Mouse (Mus musculus) spleen, postnatal 36 days (tissue): Measurements from ENCODE around the gene Entpd3.

ENCODE experiments used
- DNase-seq, 2 experiments: peaks; one replicate each; pipeline ENCODE4 v3.0.0; 2022; ENCODE audit warnings: low spot score in 2 of 2, mixed read lengths in 1 of 2

Entpd3 gene

DNA sequence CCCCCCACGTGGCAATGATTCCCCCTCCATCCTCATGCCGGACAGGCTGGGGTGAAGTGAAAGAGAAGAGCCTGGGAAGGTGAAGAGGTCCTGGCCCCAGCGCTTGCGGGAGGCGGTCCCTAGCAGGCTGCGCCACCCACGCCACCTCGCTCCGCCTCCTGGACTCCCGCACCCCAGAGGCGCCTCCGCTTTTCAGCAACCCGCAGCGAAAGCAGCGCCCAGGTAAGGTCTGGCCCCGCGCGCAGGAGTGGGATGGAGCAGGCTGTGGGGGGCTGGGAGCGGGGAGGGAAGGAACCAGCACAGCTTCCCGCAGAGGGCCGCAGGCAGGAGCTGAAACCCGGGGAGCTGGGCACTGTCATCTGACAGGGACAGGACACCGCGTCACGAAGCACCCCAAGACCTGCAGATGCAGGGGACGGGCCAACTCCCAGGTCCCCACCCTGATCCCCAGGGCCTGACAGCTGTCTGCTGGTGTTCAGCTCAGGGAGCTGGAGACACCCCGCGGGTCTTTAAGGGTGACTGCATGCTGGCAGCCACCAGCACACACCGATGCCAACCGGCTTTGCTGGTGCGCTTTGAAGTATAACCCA lies at the start of gene Entpd3:
TSS of gene Entpd3 (plus strand) at position 157 of the 590 bp plus-strand sequence.
- no peak for DNase-seq

DNA sequence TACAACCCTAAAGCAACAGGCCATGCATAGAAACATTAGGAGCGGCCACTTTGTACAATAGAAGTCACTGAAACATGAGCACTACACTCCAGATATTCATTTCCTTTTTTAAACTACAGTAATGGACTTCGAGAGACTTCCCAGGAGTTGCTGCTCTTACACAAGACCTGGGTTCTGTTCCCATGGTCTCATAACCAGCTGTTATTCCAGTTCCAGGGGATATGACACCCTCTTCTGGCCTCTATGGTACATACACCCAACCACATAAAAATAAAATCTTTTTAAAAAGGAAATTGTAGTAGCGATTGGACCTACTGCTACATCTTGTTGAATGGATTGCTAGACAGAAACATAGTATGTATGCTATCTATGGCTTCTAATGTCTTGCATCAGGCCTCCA lies 48.1 kb upstream of the Entpd3 start:
- DNase-seq: no peak

DNA sequence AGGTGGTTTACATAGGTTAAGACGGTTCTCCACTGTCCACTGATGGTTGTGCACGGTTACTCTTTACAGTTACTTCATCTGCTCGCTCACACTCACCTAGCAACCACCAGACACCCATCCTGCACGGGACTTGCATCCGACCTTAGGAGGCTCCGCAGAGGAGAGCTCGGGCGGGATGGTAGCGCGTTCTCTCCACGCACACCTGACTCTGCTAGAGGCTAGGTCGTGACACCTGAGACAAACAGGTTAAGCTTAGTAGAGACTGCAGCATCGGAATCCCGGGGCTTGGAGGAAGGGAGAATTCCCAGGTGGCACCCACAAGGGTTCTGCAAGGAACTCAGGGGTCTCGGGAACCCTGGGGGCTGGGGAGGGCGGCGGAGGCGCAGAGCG lies 47.6 kb upstream of the Entpd3 start, which contains the start of gene Eif1b:
TSS of gene Eif1b (plus strand) at position 223 of the 390 bp plus-strand sequence.
- peak in 1 of 2 experiments; percentile 15 for DNase-seq

DNA sequence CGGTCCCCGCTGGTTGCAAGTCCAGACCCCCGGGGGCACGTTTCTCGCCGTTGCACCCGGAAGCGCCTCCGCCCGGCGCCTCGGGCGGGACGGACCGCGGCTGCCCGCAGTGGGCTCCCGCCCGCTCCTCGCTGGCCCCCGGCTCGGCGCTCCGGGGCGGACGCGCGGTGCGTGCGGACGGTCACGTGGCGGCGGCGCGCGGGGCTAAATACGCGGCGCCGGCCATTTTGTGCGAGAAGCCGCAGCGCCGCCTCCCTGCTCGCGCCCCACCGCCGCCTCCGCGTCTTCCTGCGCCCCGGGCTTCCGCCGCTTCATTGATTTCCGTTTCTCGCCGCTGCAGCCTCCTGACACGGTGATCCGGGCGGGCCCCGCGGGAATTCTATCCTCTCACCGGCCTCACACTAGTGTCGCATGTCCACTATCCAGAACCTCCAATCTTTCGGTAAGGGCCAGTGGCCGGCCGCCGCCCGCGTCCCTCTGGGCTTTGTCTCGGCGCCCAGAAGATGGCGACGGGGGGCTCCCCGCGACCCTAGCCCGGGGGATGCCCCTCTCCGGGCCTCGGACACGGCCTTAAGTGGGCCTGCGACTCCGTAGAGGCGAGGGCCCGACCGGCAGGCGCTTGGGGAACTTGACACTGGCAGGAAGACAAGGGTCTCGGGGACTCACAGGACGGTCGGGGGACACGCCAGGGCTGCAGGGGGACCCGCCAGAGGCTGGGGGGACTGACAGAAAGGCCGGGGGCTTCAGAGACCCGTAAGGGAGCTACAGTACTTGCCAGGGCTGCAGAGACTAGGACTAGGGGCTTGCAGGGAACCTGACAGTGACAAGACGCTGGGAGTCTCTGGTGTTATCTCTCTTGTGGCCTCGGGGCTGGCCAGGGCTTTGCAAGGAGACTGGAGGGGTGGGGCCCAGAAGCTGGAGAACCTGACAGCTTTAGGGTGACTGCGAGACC lies 46.9 kb upstream of the Entpd3 start:
- DNase-seq: peak; percentile 77 to 79

DNA sequence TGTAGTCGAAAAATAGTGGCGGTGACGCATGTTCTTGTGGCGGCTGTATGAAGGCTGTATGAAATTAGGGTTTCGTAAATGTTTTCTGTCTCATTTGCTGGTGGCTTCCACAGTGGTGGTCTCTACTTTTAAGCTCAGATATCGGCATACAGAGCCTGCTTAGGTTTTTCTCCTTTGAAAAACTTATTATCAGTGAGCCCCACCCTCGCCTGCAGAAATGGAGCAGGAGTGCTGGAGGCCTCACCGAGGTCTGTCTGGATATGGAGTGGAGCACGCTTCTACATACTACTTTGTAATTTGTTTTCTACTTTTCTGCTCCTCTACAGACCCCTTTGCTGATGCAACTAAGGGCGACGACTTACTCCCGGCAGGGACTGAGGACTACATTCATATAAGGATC lies 45.8 kb upstream of the Entpd3 start:
- no peak for DNase-seq

DNA sequence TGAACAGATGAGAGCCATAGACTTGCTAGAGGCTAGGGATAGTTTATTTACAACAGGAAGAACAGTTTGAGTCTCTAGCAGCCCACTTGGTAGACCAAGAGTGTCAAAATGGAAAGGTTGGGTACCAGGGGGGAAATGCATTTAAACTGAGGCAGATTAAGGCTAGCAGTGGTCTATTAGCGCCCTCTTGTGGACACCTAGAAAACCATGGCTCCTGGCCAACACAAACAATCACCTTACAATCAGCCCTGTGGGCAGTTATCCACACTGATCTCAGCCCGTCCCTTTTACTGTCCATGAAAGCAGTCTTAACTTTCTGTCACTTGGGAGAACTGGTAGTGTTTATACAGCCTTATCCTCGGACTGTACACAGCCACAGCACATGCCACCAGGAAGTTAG lies 42.9 kb upstream of the Entpd3 start:
- peak; percentile 40 to 48 for DNase-seq

DNA sequence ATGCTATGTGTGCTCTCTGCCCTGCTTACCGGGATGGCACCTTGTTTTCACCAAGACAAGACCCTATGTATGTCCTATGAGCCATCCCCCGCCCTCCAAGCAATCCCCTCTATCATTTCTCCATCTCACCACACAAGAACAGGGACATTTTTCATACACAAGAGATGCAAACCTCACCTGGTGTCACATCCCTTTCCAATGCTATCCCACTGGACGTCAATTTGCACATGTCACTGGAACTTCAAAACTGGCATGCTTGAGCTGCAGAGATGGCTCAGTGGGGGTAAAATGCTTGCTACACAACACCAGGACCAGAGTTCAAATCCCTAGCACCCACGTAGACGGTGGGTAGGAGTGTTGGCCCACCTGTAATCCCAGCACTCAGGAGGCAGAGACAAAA lies 41.6 kb upstream of the Entpd3 start:
- no peak for DNase-seq

DNA sequence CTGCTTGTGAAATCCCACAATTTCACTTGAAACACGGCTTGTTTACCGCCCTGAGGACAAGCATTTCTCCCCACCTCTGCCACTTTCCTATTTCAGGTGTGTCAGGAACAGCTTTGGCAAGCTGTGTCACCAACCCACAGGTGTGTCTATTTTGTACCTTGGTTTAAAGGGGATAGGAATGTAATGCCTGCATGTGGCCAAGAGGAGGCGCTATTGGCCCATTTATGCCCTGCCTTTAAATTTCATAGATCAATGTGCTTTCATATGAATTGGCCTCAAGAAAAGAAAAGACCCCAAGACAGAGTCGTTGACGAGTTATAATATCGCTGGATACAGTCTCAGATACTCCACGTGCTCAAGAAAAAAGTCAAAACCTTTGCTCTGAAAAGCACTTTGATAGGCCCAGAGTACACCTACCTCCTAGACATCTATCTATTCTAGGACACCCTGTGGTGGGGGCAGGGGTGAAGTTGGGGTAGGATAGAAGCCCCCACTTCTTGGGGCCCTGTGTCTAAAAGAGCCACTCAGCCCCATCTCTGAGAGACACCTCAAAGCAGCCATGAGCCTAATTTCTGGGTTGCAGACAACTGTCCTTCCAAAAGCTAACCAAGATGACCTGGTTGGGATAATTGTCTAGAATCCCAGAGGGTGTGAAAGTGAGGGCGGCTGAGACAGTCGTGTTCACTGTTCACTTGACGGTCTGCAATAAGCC lies 38.3 kb upstream of the Entpd3 start:
- DNase-seq: no peak

DNA sequence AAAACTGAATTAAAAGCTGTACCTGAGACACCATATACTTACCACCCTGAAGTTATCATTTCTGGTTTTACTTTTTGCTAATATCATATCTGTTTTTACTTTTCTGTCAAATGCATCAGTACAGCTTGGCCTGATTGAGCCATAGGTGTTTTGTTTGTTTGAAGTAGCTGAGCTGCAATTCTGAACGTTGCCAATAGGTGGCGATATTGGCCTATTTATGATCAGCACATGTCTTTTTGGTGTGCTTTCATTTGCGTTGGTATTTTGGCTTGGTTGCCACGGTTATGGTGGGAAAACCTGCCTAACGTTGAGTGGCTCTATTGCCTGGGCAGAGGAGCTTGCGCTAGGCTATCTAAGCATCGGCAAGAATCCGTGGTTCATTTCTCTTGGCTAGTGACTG lies 37.6 kb upstream of the Entpd3 start:
- DNase-seq: peak; percentile 35 to 58

DNA sequence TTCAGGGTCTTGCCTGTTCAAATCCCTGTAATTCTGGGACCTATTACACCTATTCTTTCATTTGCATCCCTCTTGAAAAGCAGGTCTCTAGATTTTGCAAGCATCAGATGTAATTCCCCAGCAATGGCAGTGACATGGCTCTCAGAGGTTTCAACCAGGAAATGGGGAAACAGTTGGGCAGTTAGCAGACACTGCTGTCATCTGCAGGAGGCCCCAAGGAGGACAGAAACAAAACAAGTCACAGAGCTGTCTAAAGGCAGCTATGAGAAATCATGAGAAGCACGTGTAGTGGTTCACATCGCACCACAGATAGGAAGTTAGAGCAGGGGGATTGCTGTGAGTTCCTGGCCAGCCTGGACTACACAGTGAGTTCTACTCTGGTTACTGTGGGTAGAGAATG lies 35.2 kb upstream of the Entpd3 start:
- DNase-seq: no peak

DNA sequence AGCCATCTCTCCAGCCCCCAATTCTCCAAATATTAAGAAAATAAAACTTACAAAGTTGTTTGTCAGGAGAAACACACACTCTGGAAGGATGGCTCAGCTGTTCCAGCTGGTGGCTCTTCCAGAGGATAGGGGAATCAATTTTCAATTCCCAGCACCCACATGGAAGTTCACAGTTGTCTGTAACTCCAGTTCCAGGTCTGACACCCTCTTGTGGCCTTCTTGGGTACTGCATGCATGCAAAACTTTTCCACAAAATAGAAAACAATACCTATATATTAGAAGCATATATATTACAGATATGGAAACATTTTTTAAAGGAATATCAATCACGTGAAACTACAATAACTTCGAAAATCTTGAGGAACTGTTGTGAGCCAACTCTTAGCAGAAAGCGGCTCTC lies 27.8 kb upstream of the Entpd3 start:
- DNase-seq: no peak

DNA sequence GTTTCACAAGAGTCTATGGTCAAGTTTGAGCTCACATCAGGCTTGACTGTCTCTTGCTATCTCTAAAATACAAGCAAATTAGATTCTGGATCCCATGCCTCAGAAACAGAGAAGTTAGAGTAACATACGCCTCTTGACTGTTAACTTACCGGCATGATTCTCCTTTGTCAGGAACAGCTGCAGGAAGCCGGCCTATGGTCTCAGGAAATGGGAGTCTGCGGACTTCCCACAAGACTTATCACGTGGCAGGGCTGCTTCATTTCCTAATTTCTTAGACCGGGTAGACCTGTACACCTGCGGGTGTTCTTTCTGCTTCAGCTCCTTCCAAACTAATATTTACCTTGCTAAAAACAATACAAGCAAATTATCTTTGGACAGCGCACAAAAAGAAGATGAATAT lies 22.9 kb upstream of the Entpd3 start:
- no peak for DNase-seq

DNA sequence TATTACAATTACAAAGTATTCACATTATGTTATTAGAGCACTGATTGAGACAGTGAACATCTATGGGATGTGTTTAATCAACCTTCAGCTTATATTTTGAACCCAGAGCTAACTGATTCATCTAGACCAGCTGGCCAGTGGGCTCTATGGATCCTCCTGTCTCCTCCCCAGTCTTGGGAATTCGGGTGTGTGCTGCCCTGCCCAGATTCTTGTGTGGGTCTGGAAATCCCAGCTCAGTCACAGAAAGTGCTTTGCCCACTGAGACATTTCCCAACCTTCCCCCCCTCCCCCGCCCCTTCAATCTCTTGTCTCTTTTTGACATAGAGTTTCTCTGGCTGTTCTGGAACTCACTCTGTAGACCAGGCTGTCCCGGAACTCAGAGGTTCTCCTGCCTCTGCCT lies 20.7 kb upstream of the Entpd3 start:
- no peak for DNase-seq

DNA sequence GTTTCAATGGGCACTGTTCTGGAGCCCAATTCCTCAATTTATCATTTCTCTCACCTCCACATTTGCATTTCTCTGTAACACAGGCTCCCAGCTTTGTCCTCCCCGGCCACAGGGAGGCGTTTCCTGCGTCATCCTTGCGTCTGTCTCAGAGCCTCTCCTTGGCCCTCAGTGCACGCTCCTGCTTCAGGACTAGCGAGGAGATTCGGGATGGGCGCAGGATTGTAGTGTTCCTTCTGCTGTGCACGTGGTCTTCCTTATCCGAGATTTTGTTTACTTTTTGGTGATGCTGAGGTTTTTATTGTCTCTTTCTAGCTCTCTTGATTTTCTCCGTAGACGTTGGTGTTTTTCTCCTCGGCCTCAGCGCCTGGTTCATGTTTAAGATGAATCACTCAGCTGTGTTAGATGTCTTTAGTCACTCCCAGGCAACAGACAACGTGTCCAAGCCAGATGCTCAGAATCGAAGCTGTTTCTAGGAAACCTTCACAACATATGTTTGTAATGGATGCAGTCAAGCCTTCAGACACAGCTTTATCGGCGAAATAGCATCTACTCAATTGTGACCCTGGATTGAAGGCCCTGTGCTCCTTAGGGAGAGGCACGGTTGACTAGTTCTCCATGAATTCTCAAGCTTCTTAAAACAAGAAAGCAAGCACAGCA lies 20.0 kb upstream of the Entpd3 start:
- DNase-seq: no peak

DNA sequence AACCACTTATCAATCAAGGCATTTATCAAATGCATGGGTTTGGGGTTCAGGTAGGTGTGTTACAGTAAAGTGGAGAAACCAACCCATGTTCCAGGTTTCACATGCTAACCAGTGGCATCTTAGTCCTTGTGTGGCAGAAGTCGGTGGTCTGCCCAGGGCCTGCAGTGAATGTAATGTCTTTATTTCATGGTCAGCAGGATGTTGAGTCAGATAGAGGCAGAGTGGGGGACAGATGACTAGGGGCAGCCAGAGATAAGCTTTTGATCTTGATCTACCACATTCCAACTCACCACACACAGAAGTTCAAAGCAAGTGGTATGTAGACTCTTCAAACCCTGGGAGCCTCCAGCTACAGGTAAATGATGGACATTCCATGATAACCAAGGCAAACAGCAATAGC lies 18.5 kb upstream of the Entpd3 start:
- no peak for DNase-seq

DNA sequence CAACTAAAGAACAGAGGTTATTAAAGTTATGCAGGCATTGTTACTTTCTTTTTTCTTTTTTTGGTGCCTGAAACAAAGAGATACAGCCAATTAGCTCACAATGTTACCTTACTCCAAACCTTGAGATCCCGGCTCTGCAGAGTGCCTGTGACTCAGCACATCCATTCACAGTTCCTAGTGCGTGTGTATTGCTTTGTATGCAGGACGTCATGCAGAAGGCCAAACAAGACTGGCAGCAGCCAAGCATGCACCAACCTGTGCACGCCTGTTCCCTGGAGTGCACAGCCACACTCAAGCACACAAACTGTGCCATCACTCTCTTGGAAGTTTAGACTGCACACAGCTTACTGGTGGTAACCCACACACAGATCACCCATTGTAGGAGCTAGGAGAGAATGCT lies 12.3 kb upstream of the Entpd3 start:
- no peak for DNase-seq

DNA sequence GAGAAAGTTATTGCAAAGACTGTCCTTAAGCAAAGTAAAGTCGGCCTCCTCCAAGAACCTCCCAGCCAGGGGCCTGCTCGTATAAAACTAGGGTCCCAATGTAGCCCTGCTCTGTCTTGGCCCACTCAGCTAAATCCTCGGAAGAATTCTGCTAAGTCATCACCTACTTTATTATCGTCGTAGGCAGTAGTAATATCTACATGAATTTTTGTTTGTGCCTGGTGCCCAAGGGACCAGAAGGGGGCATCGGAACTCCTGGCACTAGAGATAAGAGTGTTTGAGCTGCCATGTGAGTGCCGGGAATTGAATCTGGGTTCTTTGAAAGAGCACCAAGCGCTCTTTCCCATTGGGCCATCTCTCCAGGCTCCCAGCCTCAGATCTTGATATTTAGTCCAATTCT lies 11.7 kb upstream of the Entpd3 start:
- DNase-seq: no peak

DNA sequence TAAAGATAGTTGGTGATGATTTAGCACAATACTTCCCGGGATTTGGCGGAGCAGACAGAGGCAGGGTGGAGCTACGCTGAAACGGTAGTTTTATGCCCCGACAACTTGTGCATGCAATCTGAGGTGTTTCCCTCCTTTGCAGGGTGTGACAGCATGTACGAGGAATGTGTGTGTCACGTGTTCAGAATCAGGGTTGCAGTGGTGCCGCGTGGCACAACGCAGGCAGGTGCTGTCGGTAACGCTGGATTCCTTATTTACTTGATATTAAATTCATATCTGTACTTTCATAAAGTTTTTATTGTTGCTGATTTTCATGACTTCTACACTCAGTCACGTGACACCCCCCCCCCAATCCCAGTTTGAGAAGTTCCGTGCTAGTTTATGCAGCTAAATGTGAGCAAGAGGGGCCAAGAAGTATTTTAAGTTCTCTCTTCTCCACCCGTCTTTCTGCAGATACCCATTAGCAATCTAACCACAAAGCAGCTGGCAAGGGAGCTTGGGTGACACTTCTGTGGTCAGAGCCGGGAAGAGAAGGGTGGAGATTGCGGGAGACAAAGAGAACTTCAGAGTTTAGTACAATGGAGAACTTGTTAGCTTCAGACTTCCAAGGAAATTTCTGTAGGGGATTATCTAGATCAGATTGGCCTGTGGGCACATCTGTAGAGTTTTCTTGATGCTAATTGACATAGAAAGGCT lies 10.7 kb upstream of the Entpd3 start:
- no peak for DNase-seq

DNA sequence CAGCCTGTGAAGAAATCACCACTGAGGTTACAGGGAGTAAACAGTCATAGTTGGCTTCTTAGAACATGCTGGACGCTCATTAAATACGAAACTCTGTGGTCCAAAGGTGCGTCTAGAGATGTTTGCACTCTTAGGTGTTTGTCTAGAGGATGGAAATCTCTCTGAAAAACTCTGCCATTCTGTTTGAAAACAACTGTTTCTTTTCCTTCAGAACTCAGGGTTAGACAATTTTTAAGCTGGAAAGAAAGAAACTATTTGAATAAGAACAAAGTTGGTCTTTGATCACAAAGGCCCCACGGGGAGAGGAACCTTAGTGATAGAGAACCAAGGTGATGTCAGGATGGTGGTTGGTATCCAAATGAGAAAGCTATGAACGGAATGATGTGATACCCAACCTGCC lies 9.1 kb upstream of the Entpd3 start:
- DNase-seq: no peak

DNA sequence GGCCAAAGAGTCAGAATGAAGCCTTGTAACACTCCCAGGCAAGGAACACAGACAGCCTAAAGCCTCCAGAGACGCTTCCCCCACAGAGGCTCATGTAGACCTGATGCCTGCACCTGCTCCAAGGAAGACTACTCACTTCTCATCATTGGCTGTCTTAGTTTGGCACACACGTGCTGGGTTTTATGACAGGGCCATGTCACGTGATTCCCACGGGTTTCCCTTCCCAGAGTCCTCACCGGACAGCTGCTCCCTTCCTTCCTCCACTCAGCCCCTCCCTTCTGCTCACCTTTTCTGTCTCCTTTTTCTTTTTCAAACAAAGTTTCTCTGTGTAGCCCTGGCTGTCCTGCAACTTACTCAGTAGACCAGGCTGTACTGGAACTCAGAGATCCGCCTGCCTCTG lies 7.6 kb upstream of the Entpd3 start:
- DNase-seq: no peak

DNA sequence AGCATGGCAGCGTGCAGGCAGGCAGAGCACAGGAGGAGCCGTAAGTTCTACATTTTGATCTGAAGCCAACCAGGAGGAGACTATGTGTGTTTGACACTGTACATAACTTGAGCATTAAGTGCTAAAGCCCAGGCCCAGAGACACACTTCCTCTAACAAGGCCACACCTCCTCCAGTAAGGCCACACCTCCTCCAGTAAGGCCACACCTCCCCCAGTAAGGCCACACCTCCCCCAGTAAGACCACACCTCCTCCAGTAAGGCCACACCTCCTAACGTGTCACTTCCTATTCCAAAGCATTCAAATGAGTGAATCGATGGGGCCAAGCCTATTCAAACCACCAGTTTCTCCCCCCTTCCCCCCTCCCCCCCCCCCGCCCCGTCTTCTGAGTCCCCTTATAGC lies 6.9 kb upstream of the Entpd3 start:
- no peak for DNase-seq
